Mouse (Mus musculus) liver, embryonic 13.5 days (tissue): ENCODE results near the gene Aif1l. TPM values are rescaled to one million over a fixed set of nuclear protein-coding genes. Genes with fewer than 3 reads are reported as not detected.

Source experiments
- ATAC-seq: fragments of 200-750 bp; cut with Nextera tagmentation; 2 replicates; pipeline ENCODE4 v1.8.0; 2017; ENCODE audit warnings: low read depth, mild to moderate bottlenecking, moderate number of reproducible peaks, moderate library complexity
- DNase-seq: peaks from one replicate; pipeline ENCODE4 v3.0.0; 2022
- H3K27ac ChIP-seq: fragments of 300-500 bp; sonication (generic); 2 replicates; pipeline ENCODE4 v1.5.1; 2015; ENCODE audit warnings: moderate library complexity, mild to moderate bottlenecking, inconsistent platforms
- H3K27me3 ChIP-seq: fragments of 300-500 bp; sonication (generic); 2 replicates; pipeline ENCODE4 v1.6.1; 2015; ENCODE audit warnings: mild to moderate bottlenecking, inconsistent platforms
- H3K36me3 ChIP-seq: fragments of 300-500 bp; sonication (generic); 2 replicates; pipeline ENCODE4 v1.6.1; 2015; ENCODE audit warnings: mild to moderate bottlenecking, inconsistent platforms
- H3K4me1 ChIP-seq: fragments of 300-500 bp; sonication (generic); replicated peaks from 2 replicates; pipeline ENCODE4 v1.6.1; 2015; ENCODE audit warnings: inconsistent platforms
- H3K4me2 ChIP-seq: fragments of 300-500 bp; sonication (generic); 2 replicates; pipeline ENCODE4 v1.6.1; 2015; ENCODE audit warnings: inconsistent platforms, mild to moderate bottlenecking, moderate library complexity
- H3K4me3 ChIP-seq: fragments of 300-500 bp; sonication (generic); replicated peaks from 2 replicates; pipeline ENCODE4 v1.5.1; 2015; ENCODE audit warnings: mild to moderate bottlenecking, inconsistent platforms
- H3K9ac ChIP-seq: fragments of 300-500 bp; sonication (generic); 2 replicates; pipeline ENCODE4 v1.6.1; 2015; ENCODE audit warnings: mild to moderate bottlenecking, inconsistent platforms
- H3K9me3 ChIP-seq: fragments of 300-500 bp; sonication (generic); replicated peaks from 2 replicates; pipeline ENCODE4 v1.6.1; 2016; ENCODE audit warnings: inconsistent platforms
- WGBS: fragments of 180-500 bp; shearing (Covaris S2); methylation state at CpG from one replicate; pipeline ENCODE4 v1.1.7; 2015; ENCODE audit not compliant: insufficient replicate concordance; 5-methylcytosine and 5-hydroxymethylcytosine counted together
- polyA plus RNA-seq: library from polyadenylated mRNA; unstranded; fragments of >200 nt; fragmentation: Nextera tagmentation; extraction: Ambion mirVana; gene quantifications from 2 replicates; pipeline ENCODE4 v1.2.1, GENCODE M21; 2015

Aif1l gene
- polyA plus RNA-seq, 1 experiment from 2014 or later, result 3.5 TPM

GRCm38 (mm10) chr2:31923645-31924044, 26.3 kb upstream of the Aif1l start:
- H3K36me3 ChIP-seq, result no peaks in the 10 kb centered on the region
- no peak overlapping the region for H3K4me2 ChIP-seq
- peaks cover 15% of the 10 kb centered on the region for H3K27me3 ChIP-seq
- ATAC-seq (no peak), DNase-seq (no peak)
- no peak overlapping the region for H3K9ac ChIP-seq
- WGBS, result 47% methylated on average over 4 of the region's 4 CpGs
- no peaks in the 10 kb centered on the region for H3K9me3 ChIP-seq
- no peak overlapping the region for H3K27ac ChIP-seq
- no peak overlapping the region for H3K4me3 ChIP-seq
- H3K4me1 ChIP-seq, result no peaks in the 10 kb centered on the region

- Histone ChIP-seq H3K9ac (no peak overlapping the region), H3K4me3 (no peak overlapping the region), H3K27me3 (peaks cover 15% of the 10 kb centered on the region), H3K4me1 (no peaks in the 10 kb centered on the region), H3K36me3 (no peaks in the 10 kb centered on the region), H3K9me3 (no peaks in the 10 kb centered on the region), H3K27ac (no peak overlapping the region), H3K4me2 (no peak overlapping the region)
- 23% methylated on average over 9 of the region's 9 CpGs for WGBS
- DNase-seq (no peak), ATAC-seq (no peak)
Observed at GRCm38 (mm10) chr2:31924811-31925210, 25.1 kb upstream of the Aif1l start.

- no peak overlapping the region for H3K27ac ChIP-seq
- no peak overlapping the region for H3K9ac ChIP-seq
- H3K4me2 ChIP-seq, result no peak overlapping the region
- no peak for ATAC-seq
- H3K4me1 ChIP-seq, result no peaks in the 10 kb centered on the region
- no peaks in the 10 kb centered on the region for H3K9me3 ChIP-seq
- H3K36me3 ChIP-seq, result no peaks in the 10 kb centered on the region
- no peak overlapping the region for H3K4me3 ChIP-seq
- H3K27me3 ChIP-seq, result peaks cover 12% of the 10 kb centered on the region
- WGBS, result 42% methylated on average over 4 of the region's 4 CpGs
- DNase-seq, result no peak
Observed at GRCm38 (mm10) chr2:31925936-31926335, 24.0 kb upstream of the Aif1l start.

GRCm38 (mm10) chr2:31929664-31930063, 20.3 kb upstream of the Aif1l start:
- Histone ChIP-seq H3K4me1 (peaks cover 4% of the 10 kb centered on the region; the same call in 1 of the 2 replicates), H3K4me3 (no peak overlapping the region), H3K27ac (no peak overlapping the region), H3K9me3 (no peaks in the 10 kb centered on the region), H3K27me3 (no peaks in the 10 kb centered on the region; the same call in 1 of the 2 replicates), H3K4me2 (no peak overlapping the region), H3K9ac (no peak overlapping the region), H3K36me3 (no peaks in the 10 kb centered on the region)
- ATAC-seq (no peak), DNase-seq (no peak)
- 50% methylated on average over 3 of the region's 3 CpGs for WGBS

- 57% methylated on average over 4 of the region's 4 CpGs for WGBS
- Histone ChIP-seq H3K27ac (no peak overlapping the region), H3K36me3 (no peaks in the 10 kb centered on the region), H3K4me3 (no peak overlapping the region), H3K4me1 (peaks cover 4% of the 10 kb centered on the region; the same call in 1 of the 2 replicates), H3K27me3 (no peaks in the 10 kb centered on the region; the same call in 1 of the 2 replicates), H3K9me3 (no peaks in the 10 kb centered on the region), H3K4me2 (no peak overlapping the region), H3K9ac (no peak overlapping the region)
- DNase-seq (no peak), ATAC-seq (no peak)
Observed at GRCm38 (mm10) chr2:31934551-31934950, 15.4 kb upstream of the Aif1l start.

GRCm38 (mm10) chr2:31935054-31935453, 14.9 kb upstream of the Aif1l start:
- ATAC-seq (no peak), DNase-seq (no peak)
- H3K36me3 ChIP-seq, result no peaks in the 10 kb centered on the region
- H3K9me3 ChIP-seq, result no peaks in the 10 kb centered on the region
- no peak overlapping the region for H3K4me3 ChIP-seq
- H3K4me2 ChIP-seq, result no peak overlapping the region
- H3K27ac ChIP-seq, result no peak overlapping the region
- no peak overlapping the region for H3K9ac ChIP-seq
- H3K27me3 ChIP-seq, result no peaks in the 10 kb centered on the region; the same call in 1 of the 2 replicates
- peaks cover 4% of the 10 kb centered on the region; the same call in 1 of the 2 replicates for H3K4me1 ChIP-seq
- 32% methylated on average over 4 of the region's 4 CpGs for WGBS

GRCm38 (mm10) chr2:31938298-31938697, 11.6 kb upstream of the Aif1l start:
- DNase-seq, result no peak
- Histone ChIP-seq H3K4me2 (no peak overlapping the region), H3K9me3 (no peaks in the 10 kb centered on the region), H3K27ac (no peak overlapping the region), H3K36me3 (no peaks in the 10 kb centered on the region), H3K27me3 (peaks cover 6% of the 10 kb centered on the region; the same call in 1 of the 2 replicates), H3K4me3 (no peak overlapping the region), H3K4me1 (peaks cover 4% of the 10 kb centered on the region; the same call in 1 of the 2 replicates), H3K9ac (no peak overlapping the region)
- no peak for ATAC-seq
- 70% methylated on average over 1 of the region's 1 CpGs for WGBS

- DNase-seq, result no peak
- Histone ChIP-seq H3K36me3 (no peaks in the 10 kb centered on the region), H3K27me3 (peaks cover 17% of the 10 kb centered on the region), H3K4me3 (no peak overlapping the region), H3K4me2 (no peak overlapping the region), H3K9ac (no peak overlapping the region), H3K27ac (no peak overlapping the region), H3K4me1 (no peaks in the 10 kb centered on the region), H3K9me3 (no peaks in the 10 kb centered on the region)
- WGBS, result 31% methylated on average over 4 of the region's 4 CpGs
- no peak for ATAC-seq
Observed at GRCm38 (mm10) chr2:31943011-31943410, 6.9 kb upstream of the Aif1l start.

- Histone ChIP-seq H3K36me3 (no peaks in the 10 kb centered on the region), H3K4me1 (peaks cover 7% of the 10 kb centered on the region), H3K4me3 (no peak overlapping the region), H3K27me3 (peaks cover 43% of the 10 kb centered on the region), H3K9me3 (no peaks in the 10 kb centered on the region), H3K9ac (no peak overlapping the region), H3K4me2 (no peak overlapping the region), H3K27ac (no peak overlapping the region)
- no peak for ATAC-seq
- 48% methylated on average over 2 of the region's 2 CpGs for WGBS
- DNase-seq, result no peak
Observed at GRCm38 (mm10) chr2:31945580-31945979, 4.4 kb upstream of the Aif1l start.

GRCm38 (mm10) chr2:31948392-31948791, 1.5 kb upstream of the Aif1l start:
- peaks cover 59% of the 10 kb centered on the region for H3K27me3 ChIP-seq
- no peak for DNase-seq

GRCm38 (mm10) chr2:31948801-31949200, 1.1 kb upstream of the Aif1l start:
- Histone ChIP-seq H3K4me1 (peaks cover 13% of the 10 kb centered on the region), H3K9me3 (no peaks in the 10 kb centered on the region), H3K4me3 (no peak overlapping the region), H3K4me2 (no peak overlapping the region), H3K36me3 (no peaks in the 10 kb centered on the region), H3K27ac (no peak overlapping the region), H3K27me3 (peaks cover 62% of the 10 kb centered on the region), H3K9ac (no peak overlapping the region)
- ATAC-seq (no peak), DNase-seq (no peak)
- WGBS, result 54% methylated on average over 6 of the region's 6 CpGs

More at GRCm38 (mm10) chr2:31948392-31948791, 1.5 kb upstream of the Aif1l start:
- no peak overlapping the region for H3K4me2 ChIP-seq
- 65% methylated on average over 6 of the region's 6 CpGs for WGBS
- H3K4me1 ChIP-seq, result peaks cover 13% of the 10 kb centered on the region
- no peak for ATAC-seq
- no peak overlapping the region for H3K9ac ChIP-seq
- no peak overlapping the region for H3K4me3 ChIP-seq
- no peaks in the 10 kb centered on the region for H3K9me3 ChIP-seq
- H3K27ac ChIP-seq, result no peak overlapping the region
- no peaks in the 10 kb centered on the region for H3K36me3 ChIP-seq

GRCm38 (mm10) chr2:31950966-31951365, 1.0 kb downstream of the Aif1l start:
- Histone ChIP-seq H3K9me3 (no peaks in the 10 kb centered on the region), H3K4me1 (peaks cover 13% of the 10 kb centered on the region), H3K36me3 (no peaks in the 10 kb centered on the region), H3K9ac (peak overlapping the region; percentile 50; the same call in 1 of the 2 replicates), H3K4me2 (peak overlapping the region; percentile 74; the same call in 1 of the 2 replicates), H3K4me3 (peak overlapping the region; percentile 53; the same call in 1 of the 2 replicates), H3K27me3 (peaks cover 64% of the 10 kb centered on the region), H3K27ac (no peak overlapping the region)
- DNase-seq (no peak), ATAC-seq (no peak)
- 30% methylated on average over 9 of the region's 9 CpGs for WGBS
